Mouse (Mus musculus): ENCODE results near the gene Thada. TPM values are rescaled to one million over a fixed set of nuclear protein-coding genes. Genes with fewer than 3 reads are reported as not detected.
A peak's percentile ranks its signal among the peaks of the same experiment; 100 is the strongest.
"Not testable (repeated sequence)": the region's sequence is repeated elsewhere in the genome, so short reads cannot be mapped to it uniquely, and the experiment has no call there.

The Thada gene
- polyA plus RNA-seq, 1 experiment from 2014 or later = 10.8 TPM

GRCm38 (mm10) chr17:84293221-84293620 lies 172.8 kb downstream of the Thada start:
- Histone ChIP-seq H3K4me1 (replicated peaks; ENCODE audit: control insufficient read depth, insufficient read depth, low read length) (no peaks in the 10 kb centered on the region), H3K27me3 (replicated peaks; ENCODE audit: control insufficient read depth, insufficient read depth, low read length) (no peaks in the 10 kb centered on the region), H3K4me2 (ENCODE audit: low read length) (no peak overlapping the region), H3K4me3 (ENCODE audit: low read depth, low read length) (no peak overlapping the region), H3K27ac (ENCODE audit: low read depth) (no peak overlapping the region), H3K36me3 (ENCODE audit: control insufficient read depth, insufficient read depth, low read length) (peaks cover 9% of the 10 kb centered on the region; the same call in 1 of the 2 replicates), H3K9me3 (ENCODE audit: control insufficient read depth, low read length) (no peaks in the 10 kb centered on the region), H3K9ac (ENCODE audit: low read length) (no peak overlapping the region)
- ATAC-seq (replicated peaks; ENCODE audit: low FRiP score, low TSS enrichment, low read depth) (no peak), DNase-seq (ENCODE audit: low spot score) (no peak)
- WGBS = 89% methylated on average over 4 of the region's 4 CpGs

DNA sequence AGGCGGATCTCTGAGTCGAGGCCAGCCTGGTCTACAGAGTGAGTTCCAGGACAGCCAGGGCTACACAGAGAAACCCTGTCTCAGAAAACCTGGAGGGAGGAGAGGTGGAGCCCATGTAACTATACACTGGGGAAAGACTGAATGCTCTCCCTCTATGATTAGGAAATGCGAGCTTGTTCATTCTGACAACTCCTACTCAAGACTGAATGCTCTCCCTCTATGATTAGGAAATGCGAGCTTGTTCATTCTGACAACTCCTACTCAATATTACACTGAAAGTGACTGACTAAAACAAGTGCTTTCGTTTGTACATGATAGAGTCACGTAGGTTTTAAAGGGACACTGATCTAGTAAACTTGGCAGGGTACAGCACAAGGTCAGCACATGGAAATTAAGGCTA lies 174.8 kb downstream of the Thada start:
- 94% methylated on average over 6 of the region's 6 CpGs for WGBS
- not testable (repeated sequence) for ATAC-seq (replicated peaks; ENCODE audit: low FRiP score, low TSS enrichment, low read depth); DNase-seq (ENCODE audit: low spot score)

DNA sequence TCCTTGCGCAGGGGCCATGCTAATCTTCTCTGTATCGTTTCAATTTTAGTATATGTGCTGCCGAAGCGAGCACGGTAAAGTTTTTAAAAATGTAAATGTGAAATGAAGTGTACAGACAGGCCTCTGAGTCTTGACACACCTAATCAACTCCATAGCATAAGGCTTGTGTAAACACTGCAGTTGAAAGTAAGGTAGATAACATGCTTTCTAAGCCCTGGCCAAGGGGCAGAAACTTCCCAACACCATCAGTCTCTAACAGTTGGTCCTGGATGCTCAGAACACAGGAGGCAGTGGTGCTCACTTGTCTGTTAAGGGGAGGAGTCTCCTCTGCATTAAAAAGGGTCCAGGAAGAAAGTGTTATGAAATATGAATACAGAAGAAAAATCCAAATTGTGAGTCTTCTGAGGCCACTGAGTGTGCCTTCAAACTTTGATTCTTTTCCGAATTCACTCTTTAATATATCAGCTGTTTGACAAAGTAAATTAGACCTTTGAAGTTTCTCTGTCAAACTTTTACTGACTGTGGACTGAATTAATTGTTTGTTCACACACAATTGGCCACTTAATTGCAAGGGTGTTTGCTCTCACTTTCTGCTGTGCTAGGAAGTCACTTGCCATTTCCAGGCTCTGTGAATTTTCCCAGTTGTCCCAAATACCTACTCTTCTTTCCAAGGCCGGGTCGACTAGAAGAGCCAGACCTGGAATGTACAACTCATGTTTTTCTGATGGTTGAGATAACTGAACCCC lies 178.2 kb downstream of the Thada start:
- WGBS = 83% methylated on average over 8 of the region's 8 CpGs

More for the DNA sequence above, 174.8 kb downstream of the Thada start:
- H3K4me1 ChIP-seq (replicated peaks; ENCODE audit: control insufficient read depth, insufficient read depth, low read length); H3K4me2 ChIP-seq (ENCODE audit: low read length); H3K27me3 ChIP-seq (replicated peaks; ENCODE audit: control insufficient read depth, insufficient read depth, low read length); H3K36me3 ChIP-seq (ENCODE audit: control insufficient read depth, insufficient read depth, low read length); H3K27ac ChIP-seq (ENCODE audit: low read depth); H3K9ac ChIP-seq (ENCODE audit: low read length); H3K9me3 ChIP-seq (ENCODE audit: control insufficient read depth, low read length); H3K4me3 ChIP-seq (ENCODE audit: low read depth, low read length): not testable (repeated sequence)

DNA sequence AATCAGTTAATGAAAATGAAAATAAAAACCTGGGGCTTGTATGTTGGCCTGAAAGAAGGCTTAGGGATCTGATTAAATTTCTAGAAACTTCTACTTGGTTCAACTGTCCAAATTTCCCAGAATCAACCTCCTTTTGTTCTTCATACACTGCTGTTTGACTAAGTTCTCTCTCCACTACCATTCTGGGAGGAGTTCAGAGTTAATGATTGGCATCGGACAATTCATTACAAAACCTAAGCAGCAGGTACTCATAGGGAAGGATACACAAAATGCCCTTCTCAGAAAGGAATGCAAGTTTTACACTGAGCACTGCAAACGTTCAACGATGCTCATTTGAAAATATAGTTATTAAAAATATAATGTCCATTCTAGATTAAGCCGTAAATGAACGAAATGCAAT lies 179.5 kb downstream of the Thada start:
- Histone ChIP-seq H3K4me2 (ENCODE audit: low read length) (no peak overlapping the region), H3K27ac (ENCODE audit: low read depth) (no peak overlapping the region), H3K36me3 (ENCODE audit: control insufficient read depth, insufficient read depth, low read length) (no peaks in the 10 kb centered on the region), H3K4me3 (ENCODE audit: low read depth, low read length) (no peak overlapping the region), H3K9me3 (ENCODE audit: control insufficient read depth, low read length) (peaks cover 6% of the 10 kb centered on the region; the same call in 1 of the 2 replicates), H3K27me3 (replicated peaks; ENCODE audit: control insufficient read depth, insufficient read depth, low read length) (no peaks in the 10 kb centered on the region), H3K9ac (ENCODE audit: low read length) (no peak overlapping the region), H3K4me1 (replicated peaks; ENCODE audit: control insufficient read depth, insufficient read depth, low read length) (peaks cover 20% of the 10 kb centered on the region; the same call in 1 of the 2 replicates)
- WGBS = 95% methylated on average over 5 of the region's 5 CpGs
- DNase-seq (ENCODE audit: low spot score) (no peak), ATAC-seq (replicated peaks; ENCODE audit: low FRiP score, low TSS enrichment, low read depth) (no peak)

More for the DNA sequence above, 178.2 kb downstream of the Thada start:
- no peak for ATAC-seq (replicated peaks; ENCODE audit: low FRiP score, low TSS enrichment, low read depth)
- no peak for DNase-seq (ENCODE audit: low spot score)
- Histone ChIP-seq H3K4me1 (replicated peaks; ENCODE audit: control insufficient read depth, insufficient read depth, low read length) (peaks cover 10% of the 10 kb centered on the region; the same call in 1 of the 2 replicates), H3K9me3 (ENCODE audit: control insufficient read depth, low read length) (peaks cover 6% of the 10 kb centered on the region; the same call in 1 of the 2 replicates), H3K4me2 (ENCODE audit: low read length) (no peak overlapping the region), H3K27ac (ENCODE audit: low read depth) (no peak overlapping the region), H3K27me3 (replicated peaks; ENCODE audit: control insufficient read depth, insufficient read depth, low read length) (no peaks in the 10 kb centered on the region), H3K36me3 (ENCODE audit: control insufficient read depth, insufficient read depth, low read length) (no peaks in the 10 kb centered on the region), H3K4me3 (ENCODE audit: low read depth, low read length) (no peak overlapping the region), H3K9ac (ENCODE audit: low read length) (no peak overlapping the region)

DNA sequence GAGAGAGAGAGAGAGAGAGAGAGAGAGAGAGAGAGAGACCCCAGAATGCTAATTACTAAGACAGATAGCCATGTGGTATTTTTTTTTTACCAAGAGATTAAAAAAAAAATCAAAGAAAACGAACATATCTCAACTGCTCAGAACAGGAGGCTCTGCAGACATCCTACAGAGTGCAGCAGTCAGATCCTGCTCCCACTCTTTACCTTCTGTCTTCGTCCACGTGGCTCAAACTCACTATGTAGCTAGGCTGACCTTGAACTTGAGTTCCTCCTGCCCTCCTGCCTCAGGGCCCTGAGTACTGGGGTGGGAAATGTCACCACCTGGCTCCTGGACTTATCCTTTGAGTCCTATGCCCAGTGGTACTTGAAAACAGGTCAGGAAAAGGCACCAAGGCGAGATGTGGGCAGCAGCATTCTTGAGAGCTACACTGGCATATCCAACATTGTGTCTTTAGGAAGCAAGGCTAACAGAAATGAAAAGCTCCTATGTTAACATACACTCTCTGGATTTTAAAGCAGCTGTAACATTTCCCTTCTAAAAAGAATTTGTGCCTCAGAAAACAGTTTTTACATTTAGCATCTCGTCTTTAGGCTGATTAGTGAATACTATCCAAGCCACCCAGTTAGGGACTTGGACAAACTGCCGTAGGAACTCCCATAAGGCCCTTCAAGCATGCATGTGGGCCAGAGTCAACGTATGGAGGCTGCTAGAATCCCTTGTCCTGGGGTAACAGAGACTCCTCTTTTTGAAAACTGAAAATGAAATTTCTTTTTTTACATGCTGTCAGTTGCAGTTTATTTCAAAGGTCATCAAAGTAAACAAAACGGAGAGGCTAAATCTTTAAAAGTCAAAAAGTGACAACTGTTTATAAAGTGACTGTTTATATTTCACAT lies 183.4 kb downstream of the Thada start:
- H3K4me1 ChIP-seq (replicated peaks; ENCODE audit: control insufficient read depth, insufficient read depth, low read length) = peaks cover 43% of the 10 kb centered on the region
- no peak overlapping the region for H3K9ac ChIP-seq (ENCODE audit: low read length)
- ATAC-seq (replicated peaks; ENCODE audit: low FRiP score, low TSS enrichment, low read depth) (no peak), DNase-seq (ENCODE audit: low spot score) (no peak)
- H3K27me3 ChIP-seq (replicated peaks; ENCODE audit: control insufficient read depth, insufficient read depth, low read length) = no peaks in the 10 kb centered on the region
- WGBS = 46% methylated on average over 8 of the region's 8 CpGs
- H3K9me3 ChIP-seq (ENCODE audit: control insufficient read depth, low read length) = peaks cover 6% of the 10 kb centered on the region; the same call in 1 of the 2 replicates
- H3K4me3 ChIP-seq (ENCODE audit: low read depth, low read length) = no peak overlapping the region
- H3K4me2 ChIP-seq (ENCODE audit: low read length) = no peak overlapping the region
- peak overlapping the region; percentile 51 for H3K27ac ChIP-seq (ENCODE audit: low read depth)
- no peaks in the 10 kb centered on the region for H3K36me3 ChIP-seq (ENCODE audit: control insufficient read depth, insufficient read depth, low read length)

- DNase-seq (ENCODE audit: low spot score) (no peak), ATAC-seq (replicated peaks; ENCODE audit: low FRiP score, low TSS enrichment, low read depth) (no peak)
- Histone ChIP-seq H3K36me3 (ENCODE audit: control insufficient read depth, insufficient read depth, low read length) (no peaks in the 10 kb centered on the region), H3K27me3 (replicated peaks; ENCODE audit: control insufficient read depth, insufficient read depth, low read length) (no peaks in the 10 kb centered on the region), H3K4me3 (ENCODE audit: low read depth, low read length) (no peak overlapping the region), H3K27ac (ENCODE audit: low read depth) (peak overlapping the region; percentile 67; the same call in 1 of the 2 replicates), H3K9me3 (ENCODE audit: control insufficient read depth, low read length) (no peaks in the 10 kb centered on the region), H3K4me1 (replicated peaks; ENCODE audit: control insufficient read depth, insufficient read depth, low read length) (peaks cover 60% of the 10 kb centered on the region), H3K9ac (ENCODE audit: low read length) (no peak overlapping the region), H3K4me2 (ENCODE audit: low read length) (no peak overlapping the region)
- 32% methylated on average over 8 of the region's 8 CpGs for WGBS
Measured at GRCm38 (mm10) chr17:84279001-84279400, 187.0 kb downstream of the Thada start.

- H3K27ac ChIP-seq (ENCODE audit: low read depth) = peak overlapping the region; percentile 67
- ATAC-seq (replicated peaks; ENCODE audit: low FRiP score, low TSS enrichment, low read depth) = peak; percentile 30; the same call in 1 of the 2 replicates
- no peak overlapping the region for H3K9ac ChIP-seq (ENCODE audit: low read length)
- DNase-seq (ENCODE audit: low spot score) = no peak
- no peaks in the 10 kb centered on the region for H3K9me3 ChIP-seq (ENCODE audit: control insufficient read depth, low read length)
- WGBS = 21% methylated on average over 5 of the region's 5 CpGs
- no peak overlapping the region for H3K4me3 ChIP-seq (ENCODE audit: low read depth, low read length)
- peaks cover 59% of the 10 kb centered on the region for H3K4me1 ChIP-seq (replicated peaks; ENCODE audit: control insufficient read depth, insufficient read depth, low read length)
- H3K36me3 ChIP-seq (ENCODE audit: control insufficient read depth, insufficient read depth, low read length) = no peaks in the 10 kb centered on the region
- no peaks in the 10 kb centered on the region for H3K27me3 ChIP-seq (replicated peaks; ENCODE audit: control insufficient read depth, insufficient read depth, low read length)
- no peak overlapping the region for H3K4me2 ChIP-seq (ENCODE audit: low read length)
Measured at GRCm38 (mm10) chr17:84278193-84278953, 187.6 kb downstream of the Thada start.

DNA sequence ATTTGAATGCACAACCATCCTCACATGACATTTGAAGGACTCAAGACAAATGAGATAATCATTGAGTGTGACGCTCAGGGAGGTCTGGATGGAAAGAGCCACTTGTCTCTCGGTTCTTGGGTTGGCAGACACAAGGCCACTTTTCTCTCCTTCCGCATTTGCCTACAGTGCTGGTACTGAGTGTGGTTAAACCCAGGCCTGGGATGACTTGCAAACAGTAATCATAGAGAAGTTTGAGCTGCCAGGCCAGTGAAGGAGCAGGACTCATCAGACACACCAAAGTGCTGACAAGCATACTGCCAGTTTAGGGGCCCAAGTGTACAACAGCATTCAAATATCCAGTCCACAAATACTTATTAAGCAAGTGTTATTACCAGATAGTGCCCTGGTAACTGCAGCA lies 191.0 kb downstream of the Thada start:
- Histone ChIP-seq H3K9ac (ENCODE audit: low read length) (no peak overlapping the region), H3K4me2 (ENCODE audit: low read length) (no peak overlapping the region), H3K4me3 (ENCODE audit: low read depth, low read length) (no peak overlapping the region), H3K27ac (ENCODE audit: low read depth) (no peak overlapping the region), H3K9me3 (ENCODE audit: control insufficient read depth, low read length) (no peaks in the 10 kb centered on the region), H3K27me3 (replicated peaks; ENCODE audit: control insufficient read depth, insufficient read depth, low read length) (no peaks in the 10 kb centered on the region), H3K36me3 (ENCODE audit: control insufficient read depth, insufficient read depth, low read length) (no peaks in the 10 kb centered on the region), H3K4me1 (replicated peaks; ENCODE audit: control insufficient read depth, insufficient read depth, low read length) (peaks cover 49% of the 10 kb centered on the region)
- ATAC-seq (replicated peaks; ENCODE audit: low FRiP score, low TSS enrichment, low read depth) = no peak
- WGBS = 71% methylated on average over 3 of the region's 3 CpGs
- DNase-seq (ENCODE audit: low spot score) = no peak

Measured in intestine, embryonic 14.5 days (tissue).